Mouse (Mus musculus): ENCODE measurements around the gene Exoc7. TPM values are rescaled to one million over a fixed set of nuclear protein-coding genes. Genes with fewer than 3 reads are reported as not detected.

The Exoc7 gene
- polyA plus RNA-seq, 1 experiment from 2014 or later, result 89.3 TPM

DNA sequence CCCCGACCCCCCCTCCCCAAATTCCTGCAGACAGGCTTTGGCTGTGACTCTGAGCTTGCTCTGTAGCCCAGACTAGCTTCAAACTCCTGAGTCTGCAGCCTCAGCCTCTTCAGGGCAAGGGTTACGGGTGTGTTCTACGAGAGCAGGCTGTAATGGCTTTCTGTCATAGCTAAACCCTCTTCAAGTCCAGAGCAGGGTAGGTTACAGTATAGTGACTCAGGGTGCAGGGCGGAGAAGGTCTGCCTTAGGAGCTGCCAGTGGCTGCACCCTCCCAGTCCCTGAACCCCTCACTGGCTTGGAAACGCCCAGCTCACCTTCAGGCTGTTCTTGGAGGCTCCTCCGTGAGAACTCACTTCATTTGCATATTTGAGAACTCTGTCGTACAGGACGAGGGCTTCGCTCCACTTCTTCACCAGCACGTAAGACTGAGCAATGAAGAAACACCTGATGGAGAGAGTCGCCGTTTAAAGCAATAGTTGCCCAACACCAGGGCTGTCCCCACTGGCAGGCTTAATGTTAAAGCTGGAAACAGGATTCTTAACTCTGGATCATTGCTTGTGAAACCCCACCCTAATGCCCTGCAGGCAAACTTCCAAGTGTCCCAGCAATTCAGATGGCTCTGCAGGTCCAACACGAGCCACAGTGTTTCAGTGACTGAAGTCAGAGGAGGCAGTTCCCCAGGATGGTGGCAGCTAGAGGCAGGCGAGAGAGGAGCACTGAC, 59.4 kb downstream of the Exoc7 start:
- 82% methylated on average over 14 of the region's 14 CpGs for WGBS

DNA sequence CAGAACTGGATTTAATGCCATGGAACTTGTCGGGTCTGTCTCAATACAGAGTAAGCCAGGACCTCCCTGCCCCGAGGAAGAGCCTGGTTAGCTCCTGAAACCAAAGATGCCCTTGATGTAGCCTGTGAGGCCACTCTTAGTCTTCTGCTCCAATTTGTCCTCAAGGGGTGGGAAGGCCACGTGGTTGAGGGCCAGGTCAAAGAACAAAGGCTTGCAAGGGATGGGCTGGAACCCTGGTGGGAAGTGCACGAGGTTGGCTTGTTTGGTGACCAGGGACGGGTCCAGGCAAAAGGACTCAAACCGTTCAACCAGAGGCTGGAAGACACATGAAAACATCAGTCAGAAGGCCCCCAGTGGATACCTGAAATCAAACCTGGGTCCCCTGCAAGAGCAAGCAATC, 61.4 kb downstream of the Exoc7 start:
- peaks cover 74% of the 10 kb centered on the region for H3K36me3 ChIP-seq

More for the DNA sequence above, 59.4 kb downstream of the Exoc7 start:
- Histone ChIP-seq H3K4me3 (no peak overlapping the region), H3K27me3 (replicated peaks) (no peaks in the 10 kb centered on the region), H3K36me3 (peaks cover 94% of the 10 kb centered on the region), H3K9me3 (no peaks in the 10 kb centered on the region), H3K4me2 (replicated peaks) (no peak overlapping the region), H3K9ac (no peak overlapping the region), H3K27ac (no peak overlapping the region), H3K4me1 (no peaks in the 10 kb centered on the region)
- no peak for ATAC-seq (ENCODE audit: low FRiP score, low read depth)

DNA sequence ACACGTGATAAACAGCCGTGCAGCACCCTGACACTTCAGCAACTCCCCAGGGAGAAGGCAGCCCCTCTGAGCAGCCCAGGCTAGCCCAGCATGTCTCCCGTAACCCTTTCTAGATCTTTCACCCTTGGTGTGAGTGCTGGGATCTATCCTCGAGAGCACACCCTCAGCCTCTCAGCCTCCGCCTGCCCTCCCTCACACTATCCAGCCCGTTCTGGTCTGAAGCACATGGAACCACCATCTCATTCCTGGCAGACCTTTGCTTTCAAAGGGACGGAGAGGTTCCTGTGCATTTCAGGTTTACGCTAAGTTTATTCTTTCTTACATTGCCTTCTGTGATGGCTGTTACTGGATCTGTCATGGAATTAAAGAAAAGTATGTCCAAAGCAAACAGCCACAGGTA, 62.5 kb downstream of the Exoc7 start:
- Histone ChIP-seq H3K4me1 (peaks cover 13% of the 10 kb centered on the region), H3K9ac (no peak overlapping the region), H3K9me3 (no peaks in the 10 kb centered on the region), H3K27ac (no peak overlapping the region), H3K4me2 (replicated peaks) (no peak overlapping the region), H3K36me3 (peaks cover 63% of the 10 kb centered on the region), H3K27me3 (replicated peaks) (no peaks in the 10 kb centered on the region), H3K4me3 (no peak overlapping the region)
- 89% methylated on average over 8 of the region's 8 CpGs for WGBS
- no peak for ATAC-seq (ENCODE audit: low FRiP score, low read depth)

More for the DNA sequence above, 61.4 kb downstream of the Exoc7 start:
- WGBS, result 78% methylated on average over 6 of the region's 6 CpGs
- H3K4me3 ChIP-seq, result no peak overlapping the region
- no peak overlapping the region for H3K27ac ChIP-seq
- no peaks in the 10 kb centered on the region for H3K9me3 ChIP-seq
- peaks cover 9% of the 10 kb centered on the region for H3K4me1 ChIP-seq
- ATAC-seq (ENCODE audit: low FRiP score, low read depth), result no peak
- no peak overlapping the region for H3K4me2 ChIP-seq (replicated peaks)
- no peaks in the 10 kb centered on the region for H3K27me3 ChIP-seq (replicated peaks)
- H3K9ac ChIP-seq, result no peak overlapping the region

DNA sequence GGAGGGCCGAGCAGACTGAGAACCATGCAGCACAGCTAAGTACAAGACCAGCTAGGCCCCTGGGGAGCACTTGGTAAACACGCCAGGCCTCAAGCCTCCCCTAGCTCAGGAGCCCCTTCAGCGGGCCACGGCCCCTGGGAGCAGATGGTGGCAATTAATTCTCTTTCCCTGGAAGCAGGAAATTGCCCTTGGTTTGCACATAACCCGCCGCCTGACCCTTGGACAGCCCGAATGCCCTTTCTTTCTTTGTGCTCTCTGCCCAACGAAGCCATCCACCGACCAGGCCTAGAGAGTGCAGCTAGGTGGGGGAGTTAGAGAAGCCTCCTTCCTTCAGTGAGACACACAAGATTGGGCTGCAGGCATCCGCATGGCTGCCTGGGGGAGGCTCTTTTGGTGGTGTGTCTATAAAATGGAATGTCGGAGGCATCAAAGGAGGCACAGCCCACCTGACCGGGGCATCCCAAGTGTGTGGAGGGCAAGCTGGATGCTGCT, 65.2 kb downstream of the Exoc7 start:
- ATAC-seq (ENCODE audit: low FRiP score, low read depth), result no peak
- 12% methylated on average over 12 of the region's 12 CpGs for WGBS
- no peak overlapping the region for H3K4me2 ChIP-seq (replicated peaks)
- H3K4me1 ChIP-seq, result peaks cover 17% of the 10 kb centered on the region
- peaks cover 36% of the 10 kb centered on the region for H3K36me3 ChIP-seq
- no peak overlapping the region; the same call in 1 of the 2 replicates for H3K27ac ChIP-seq
- H3K4me3 ChIP-seq, result no peak overlapping the region
- peaks cover 19% of the 10 kb centered on the region for H3K27me3 ChIP-seq (replicated peaks)
- H3K9ac ChIP-seq, result no peak overlapping the region; the same call in 1 of the 2 replicates
- H3K9me3 ChIP-seq, result no peaks in the 10 kb centered on the region

DNA sequence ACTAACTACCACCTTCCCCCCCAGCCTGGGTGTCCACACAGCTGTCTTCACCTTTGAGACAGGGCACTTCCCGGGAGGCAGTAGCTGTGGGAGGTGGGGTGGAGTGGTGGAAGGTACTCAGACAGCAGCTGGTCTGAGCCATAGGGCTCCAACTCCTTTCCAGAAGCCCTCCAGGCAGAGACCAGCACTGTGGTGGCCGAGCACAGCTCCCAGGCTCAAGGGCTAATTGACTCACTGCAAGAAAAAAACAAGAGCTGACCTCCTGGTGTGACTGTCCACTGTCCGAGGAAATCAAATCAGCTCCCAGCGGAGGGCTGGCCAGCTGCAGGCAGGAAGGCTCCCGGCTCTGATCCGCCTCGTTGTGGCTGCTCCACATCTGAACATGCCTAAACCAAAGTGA, 67.2 kb downstream of the Exoc7 start:
- H3K27ac ChIP-seq, result no peak overlapping the region
- peaks cover 17% of the 10 kb centered on the region for H3K4me1 ChIP-seq
- no peak overlapping the region for H3K4me3 ChIP-seq
- peaks cover 19% of the 10 kb centered on the region for H3K27me3 ChIP-seq (replicated peaks)
- no peaks in the 10 kb centered on the region for H3K9me3 ChIP-seq
- H3K9ac ChIP-seq, result no peak overlapping the region
- 6% methylated on average over 7 of the region's 7 CpGs for WGBS
- no peak overlapping the region for H3K4me2 ChIP-seq (replicated peaks)
- H3K36me3 ChIP-seq, result peaks cover 16% of the 10 kb centered on the region
- no peak for ATAC-seq (ENCODE audit: low FRiP score, low read depth)

Other genes with a start within 250 kb of the Exoc7 start
- gene Unc13d, start 229.3 kb downstream of the Exoc7 start, polyA plus RNA-seq (2016; fragmentation: Nextera tagmentation; extraction: Ambion mirVana), result 1.3 and 1.7 TPM in 2 replicates
- gene Wbp2, start 220.2 kb downstream of the Exoc7 start, polyA plus RNA-seq (2016; fragmentation: Nextera tagmentation; extraction: Ambion mirVana), result 97.0 and 110 TPM in 2 replicates
- 3.7 and 5.0 TPM in 2 replicates for gene Trim47, start 180.0 kb downstream of the Exoc7 start, polyA plus RNA-seq (2016; fragmentation: Nextera tagmentation; extraction: Ambion mirVana)
- 2.0 and 2.1 TPM in 2 replicates for gene Trim65, start 176.1 kb downstream of the Exoc7 start, polyA plus RNA-seq (2016; fragmentation: Nextera tagmentation; extraction: Ambion mirVana)
- gene Mrpl38, start 168.4 kb downstream of the Exoc7 start, polyA plus RNA-seq (2016; fragmentation: Nextera tagmentation; extraction: Ambion mirVana), result 83.7 and 85.5 TPM in 2 replicates
- 63.2 and 67.0 TPM in 2 replicates for gene Fbf1, start 139.1 kb downstream of the Exoc7 start, polyA plus RNA-seq (2016; fragmentation: Nextera tagmentation; extraction: Ambion mirVana)
- 67.6 and 68.9 TPM in 2 replicates for gene Ten1, start 108.4 kb downstream of the Exoc7 start, polyA plus RNA-seq (2016; fragmentation: Nextera tagmentation; extraction: Ambion mirVana)
- gene Acox1, start 108.2 kb downstream of the Exoc7 start, polyA plus RNA-seq (2016; fragmentation: Nextera tagmentation; extraction: Ambion mirVana), result 42.2 and 44.0 TPM in 2 replicates
- 0.76 and 0.95 TPM in 2 replicates for gene Evpl, start 69.2 kb downstream of the Exoc7 start, polyA plus RNA-seq (2016; fragmentation: Nextera tagmentation; extraction: Ambion mirVana)
- 85.3 and 88.4 TPM in 2 replicates for gene Srp68, start 33.0 kb downstream of the Exoc7 start, polyA plus RNA-seq (2016; fragmentation: Nextera tagmentation; extraction: Ambion mirVana)
- gene Galr2, start 26.3 kb downstream of the Exoc7 start, polyA plus RNA-seq (2016; fragmentation: Nextera tagmentation; extraction: Ambion mirVana), result 1.4 and 2.0 TPM in 2 replicates
- gene Foxj1, start 28.2 kb upstream of the Exoc7 start, polyA plus RNA-seq (2016; fragmentation: Nextera tagmentation; extraction: Ambion mirVana), result 7.1 and 7.3 TPM in 2 replicates
- 54.3 and 62.8 TPM in 2 replicates for gene Rnf157, start 105.8 kb upstream of the Exoc7 start, polyA plus RNA-seq (2016; fragmentation: Nextera tagmentation; extraction: Ambion mirVana)
- 53.8 and 72.3 TPM in 2 replicates for gene Ubald2, start 126.9 kb upstream of the Exoc7 start, polyA plus RNA-seq (2016; fragmentation: Nextera tagmentation; extraction: Ambion mirVana)
- gene Qrich2, start 159.0 kb upstream of the Exoc7 start, polyA plus RNA-seq (2016; fragmentation: Nextera tagmentation; extraction: Ambion mirVana), result not detected in 2 replicates
- 199 and 200 TPM in 2 replicates for gene Prpsap1, start 187.0 kb upstream of the Exoc7 start, polyA plus RNA-seq (2016; fragmentation: Nextera tagmentation; extraction: Ambion mirVana)
- 7.6 and 9.3 TPM in 2 replicates for gene Sphk1, start 223.7 kb upstream of the Exoc7 start, polyA plus RNA-seq (2016; fragmentation: Nextera tagmentation; extraction: Ambion mirVana)